Mouse (Mus musculus): ENCODE results near the gene Llgl1. TPM values are rescaled to one million over a fixed set of nuclear protein-coding genes. Genes with fewer than 3 reads are reported as not detected.

Llgl1 gene
- polyA plus RNA-seq (2012; rRNA removed): 52.3 and 53.9 TPM in 2 replicates

GRCm38 (mm10) chr11:60699524-60700075 is at the start of gene Llgl1:
Gene Llgl1, plus strand, starts transcription at chr11:60699723.

DNA sequence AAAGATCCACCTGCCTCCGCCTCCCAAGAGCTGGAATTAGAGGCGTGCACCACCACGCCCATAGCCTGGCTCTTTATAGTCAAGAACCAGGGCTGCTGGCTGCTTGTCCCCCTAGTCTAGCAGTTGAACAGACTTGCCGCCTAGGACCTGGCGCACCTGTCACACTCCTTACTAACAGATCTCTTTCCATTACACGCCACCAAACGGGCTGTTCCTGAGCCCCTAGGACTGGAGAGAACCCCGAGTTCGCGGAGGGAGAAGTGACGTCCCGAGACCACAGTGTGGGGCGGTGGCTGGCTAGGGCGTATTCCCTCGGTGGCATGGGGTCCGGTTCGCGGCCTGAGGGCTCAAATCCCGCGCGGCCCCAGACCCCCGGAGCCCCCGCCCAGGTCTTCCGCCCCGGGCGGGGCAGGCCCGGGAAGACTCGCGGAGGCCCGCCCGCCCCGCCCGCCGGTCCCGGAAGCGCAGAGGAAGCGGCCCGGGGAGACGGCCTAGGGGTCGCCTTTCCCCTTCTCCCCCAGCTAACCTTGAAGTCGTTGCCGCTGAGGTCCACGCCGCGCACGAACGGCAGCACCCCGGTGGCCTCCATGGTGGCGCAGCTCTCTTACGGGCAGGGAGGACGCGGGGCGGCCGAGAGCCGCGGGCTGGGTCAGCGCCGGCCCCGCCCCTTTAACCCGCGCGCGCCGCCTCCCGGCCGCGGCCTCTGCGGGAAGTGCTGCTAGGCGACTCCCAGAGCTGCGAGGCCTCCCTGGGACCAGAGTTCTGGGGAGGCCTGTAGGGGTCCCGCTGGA is 27.3 kb downstream of the Llgl1 start, which contains the start of gene Flii:
TSS of gene Flii (minus strand) at position 663 of the 791 bp plus-strand sequence.

GRCm38 (mm10) chr11:60728260-60728761 is 28.8 kb downstream of the Llgl1 start, which contains the start of gene Mief2:
Gene Mief2, plus strand, starts transcription at chr11:60728398.

Other genes with a start within 250 kb of the Llgl1 start
- gene Drg2, start 245.1 kb upstream of the Llgl1 start, polyA plus RNA-seq (2012; rRNA removed): 31.5 and 36.1 TPM in 2 replicates
- 0.02 and 0.07 TPM in 2 replicates for gene Myo15, start 230.4 kb upstream of the Llgl1 start, polyA plus RNA-seq (2012; rRNA removed)
- 29.3 and 30.5 TPM in 2 replicates for gene Alkbh5, start 163.3 kb upstream of the Llgl1 start, polyA plus RNA-seq (2012; rRNA removed)
- 282 and 308 TPM in 2 replicates for gene Flii, start 27.5 kb downstream of the Llgl1 start, polyA plus RNA-seq (2012; rRNA removed)
- 17.8 and 23.9 TPM in 2 replicates for gene Mief2, start 28.7 kb downstream of the Llgl1 start, polyA plus RNA-seq (2012; rRNA removed)
- gene Top3a, start 77.6 kb downstream of the Llgl1 start, polyA plus RNA-seq (2012; rRNA removed): 6.1 and 6.6 TPM in 2 replicates
- 7.1 and 7.4 TPM in 2 replicates for gene Smcr8, start 77.8 kb downstream of the Llgl1 start, polyA plus RNA-seq (2012; rRNA removed)
- gene Shmt1, start 112.0 kb downstream of the Llgl1 start, polyA plus RNA-seq (2012; rRNA removed): 25.7 and 26.4 TPM in 2 replicates
- 21.7 and 25.0 TPM in 2 replicates for gene Dhrs7b, start 130.9 kb downstream of the Llgl1 start, polyA plus RNA-seq (2012; rRNA removed)
- 72.2 and 80.5 TPM in 2 replicates for gene Tmem11, start 179.5 kb downstream of the Llgl1 start, polyA plus RNA-seq (2012; rRNA removed)
- 16.7 and 19.1 TPM in 2 replicates for gene Natd1, start 215.0 kb downstream of the Llgl1 start, polyA plus RNA-seq (2012; rRNA removed)
- 35.8 and 44.1 TPM in 2 replicates for gene Map2k3, start 232.3 kb downstream of the Llgl1 start, polyA plus RNA-seq (2012; rRNA removed)